Mouse (Mus musculus) forebrain, embryonic 12.5 days (tissue): ENCODE measurements around the gene Ntm. TPM values are rescaled to one million over a fixed set of nuclear protein-coding genes. Genes with fewer than 3 reads are reported as not detected.

ENCODE experiments used
- ATAC-seq: fragments of 200-750 bp; cut with Nextera tagmentation; 2 replicates; pipeline ENCODE4 v1.8.0; 2017; ENCODE audit warnings: moderate TSS enrichment; ENCODE audit not compliant: low FRiP score
- H3K27ac ChIP-seq: fragments of 300-500 bp; sonication (generic); 2 replicates; pipeline ENCODE4 v1.5.1; 2016; ENCODE audit warnings: mild to moderate bottlenecking
- H3K27me3 ChIP-seq: fragments of 300-500 bp; sonication (generic); 2 replicates; pipeline ENCODE4 v1.6.1; 2016; ENCODE audit warnings: mild to moderate bottlenecking
- H3K36me3 ChIP-seq: fragments of 300-500 bp; sonication (generic); replicated peaks from 2 replicates; pipeline ENCODE4 v1.6.1; 2016; ENCODE audit warnings: mild to moderate bottlenecking
- H3K4me1 ChIP-seq: fragments of 300-500 bp; sonication (generic); 2 replicates; pipeline ENCODE4 v1.6.1; 2016
- H3K4me2 ChIP-seq: fragments of 300-500 bp; sonication (generic); 2 replicates; pipeline ENCODE4 v1.6.1; 2016; ENCODE audit warnings: mild to moderate bottlenecking, moderate library complexity
- H3K4me3 ChIP-seq: fragments of 300-500 bp; sonication (generic); replicated peaks from 2 replicates; pipeline ENCODE4 v1.5.1; 2016; ENCODE audit warnings: mild to moderate bottlenecking
- H3K9ac ChIP-seq: fragments of 300-500 bp; sonication (generic); 2 replicates; pipeline ENCODE4 v1.6.1; 2016; ENCODE audit warnings: mild to moderate bottlenecking
- H3K9me3 ChIP-seq: fragments of 300-500 bp; sonication (generic); 2 replicates; pipeline ENCODE4 v1.6.1; 2016
- WGBS: fragments of 180-500 bp; shearing (Covaris S2); methylation state at CpG from one replicate; pipeline ENCODE4 v1.1.7; 2016; 5-methylcytosine and 5-hydroxymethylcytosine counted together
- polyA plus RNA-seq: library from polyadenylated mRNA; unstranded; fragments of >200 nt; fragmentation: Nextera tagmentation; extraction: Ambion mirVana; gene quantifications from 2 replicates; pipeline ENCODE4 v1.2.1, GENCODE M21; 2016

The Ntm gene
- polyA plus RNA-seq, 1 experiment from 2014 or later = 34.6 TPM

GRCm38 (mm10) chr9:29396101-29396500, 566.8 kb downstream of the Ntm start:
- Histone ChIP-seq H3K36me3 (no peaks in the 10 kb centered on the region), H3K27me3 (no peaks in the 10 kb centered on the region), H3K9me3 (no peaks in the 10 kb centered on the region), H3K4me1 (0 out of 2 replicates have a peak, but pooled peaks cover 3% of the 10 kb centered on the region), H3K4me2 (no peak overlapping the region), H3K9ac (no peak overlapping the region), H3K4me3 (no peak overlapping the region), H3K27ac (no peak overlapping the region)
- ATAC-seq = no peak
- 89% methylated on average over 5 of the region's 5 CpGs for WGBS

- no peak for ATAC-seq
- H3K36me3 ChIP-seq = no peaks in the 10 kb centered on the region
- H3K4me1 ChIP-seq = 0 out of 2 replicates have a peak, but pooled peaks cover 3% of the 10 kb centered on the region
- H3K9me3 ChIP-seq = no peaks in the 10 kb centered on the region
- H3K4me3 ChIP-seq = no peak overlapping the region
- no peaks in the 10 kb centered on the region for H3K27me3 ChIP-seq
- H3K9ac ChIP-seq = no peak overlapping the region
- 90% methylated on average over 4 of the region's 4 CpGs for WGBS
- H3K4me2 ChIP-seq = no peak overlapping the region
- H3K27ac ChIP-seq = no peak overlapping the region
Measured at GRCm38 (mm10) chr9:29393136-29393535, 569.8 kb downstream of the Ntm start.

- 76% methylated on average over 11 of the region's 11 CpGs for WGBS
- no peak for ATAC-seq
- no peaks in the 10 kb centered on the region for H3K27me3 ChIP-seq
- no peak overlapping the region for H3K4me2 ChIP-seq
- H3K36me3 ChIP-seq = no peaks in the 10 kb centered on the region
- H3K27ac ChIP-seq = no peak overlapping the region
- H3K9ac ChIP-seq = no peak overlapping the region
- H3K4me1 ChIP-seq = 0 out of 2 replicates have a peak, but pooled peaks cover 3% of the 10 kb centered on the region
- no peaks in the 10 kb centered on the region for H3K9me3 ChIP-seq
- H3K4me3 ChIP-seq = no peak overlapping the region
Measured at GRCm38 (mm10) chr9:29390796-29391517, 572.0 kb downstream of the Ntm start.

- ATAC-seq = no peak
- H3K27ac ChIP-seq = no peak overlapping the region
- H3K4me1 ChIP-seq = 0 out of 2 replicates have a peak, but pooled peaks cover 3% of the 10 kb centered on the region
- no peak overlapping the region for H3K4me2 ChIP-seq
- 76% methylated on average over 7 of the region's 7 CpGs for WGBS
- H3K9me3 ChIP-seq = no peaks in the 10 kb centered on the region
- no peak overlapping the region for H3K9ac ChIP-seq
- H3K4me3 ChIP-seq = no peak overlapping the region
- no peaks in the 10 kb centered on the region for H3K36me3 ChIP-seq
- no peaks in the 10 kb centered on the region for H3K27me3 ChIP-seq
Measured at GRCm38 (mm10) chr9:29389224-29389623, 573.7 kb downstream of the Ntm start.

- Histone ChIP-seq H3K4me1 (0 out of 2 replicates have a peak, but pooled peaks cover 2% of the 10 kb centered on the region), H3K4me3 (no peak overlapping the region), H3K27me3 (no peaks in the 10 kb centered on the region), H3K27ac (no peak overlapping the region), H3K9me3 (no peaks in the 10 kb centered on the region), H3K36me3 (no peaks in the 10 kb centered on the region), H3K9ac (no peak overlapping the region), H3K4me2 (no peak overlapping the region)
- WGBS = 81% methylated on average over 4 of the region's 4 CpGs
- no peak for ATAC-seq
Measured at GRCm38 (mm10) chr9:29387136-29387535, 575.8 kb downstream of the Ntm start.

GRCm38 (mm10) chr9:29377172-29378002, 585.6 kb downstream of the Ntm start:
- no peak for ATAC-seq
- Histone ChIP-seq H3K27me3 (no peaks in the 10 kb centered on the region), H3K4me1 (peaks cover 9% of the 10 kb centered on the region; the same call in 1 of the 2 replicates), H3K27ac (no peak overlapping the region), H3K9ac (no peak overlapping the region), H3K4me3 (no peak overlapping the region), H3K4me2 (no peak overlapping the region), H3K9me3 (no peaks in the 10 kb centered on the region), H3K36me3 (no peaks in the 10 kb centered on the region)
- 91% methylated on average over 12 of the region's 12 CpGs for WGBS

GRCm38 (mm10) chr9:29371341-29371740, 591.6 kb downstream of the Ntm start:
- H3K27ac ChIP-seq = no peak overlapping the region
- peaks cover 6% of the 10 kb centered on the region; the same call in 1 of the 2 replicates for H3K4me1 ChIP-seq
- no peak overlapping the region for H3K9ac ChIP-seq
- H3K4me3 ChIP-seq = no peak overlapping the region
- H3K36me3 ChIP-seq = no peaks in the 10 kb centered on the region
- ATAC-seq = no peak
- no peak overlapping the region for H3K4me2 ChIP-seq
- peaks cover 3% of the 10 kb centered on the region; the same call in 1 of the 2 replicates for H3K27me3 ChIP-seq
- 90% methylated on average over 3 of the region's 3 CpGs for WGBS
- no peaks in the 10 kb centered on the region for H3K9me3 ChIP-seq

- no peak overlapping the region for H3K9ac ChIP-seq
- H3K36me3 ChIP-seq = no peaks in the 10 kb centered on the region
- no peak overlapping the region for H3K4me2 ChIP-seq
- no peak for ATAC-seq
- H3K9me3 ChIP-seq = no peaks in the 10 kb centered on the region
- no peak overlapping the region for H3K4me3 ChIP-seq
- H3K27ac ChIP-seq = no peak overlapping the region
- peaks cover 3% of the 10 kb centered on the region; the same call in 1 of the 2 replicates for H3K27me3 ChIP-seq
- 77% methylated on average over 3 of the region's 3 CpGs for WGBS
- peaks cover 11% of the 10 kb centered on the region; the same call in 1 of the 2 replicates for H3K4me1 ChIP-seq
Measured at GRCm38 (mm10) chr9:29369621-29370020, 593.3 kb downstream of the Ntm start.

GRCm38 (mm10) chr9:29368291-29368690, 594.6 kb downstream of the Ntm start:
- Histone ChIP-seq H3K4me2 (no peak overlapping the region), H3K9me3 (no peaks in the 10 kb centered on the region)
- 69% methylated on average over 3 of the region's 3 CpGs for WGBS

GRCm38 (mm10) chr9:29357796-29358195, 605.1 kb downstream of the Ntm start:
- H3K27me3 ChIP-seq = no peaks in the 10 kb centered on the region
- H3K36me3 ChIP-seq = no peaks in the 10 kb centered on the region
- WGBS = 78% methylated on average over 4 of the region's 4 CpGs
- H3K27ac ChIP-seq = no peak overlapping the region
- H3K9me3 ChIP-seq = no peaks in the 10 kb centered on the region
- H3K4me1 ChIP-seq = no peaks in the 10 kb centered on the region
- no peak overlapping the region for H3K9ac ChIP-seq
- ATAC-seq = no peak
- no peak overlapping the region for H3K4me2 ChIP-seq
- no peak overlapping the region for H3K4me3 ChIP-seq

More at GRCm38 (mm10) chr9:29368291-29368690, 594.6 kb downstream of the Ntm start:
- H3K27me3 ChIP-seq = peaks cover 3% of the 10 kb centered on the region; the same call in 1 of the 2 replicates
- H3K9ac ChIP-seq = no peak overlapping the region
- no peaks in the 10 kb centered on the region for H3K36me3 ChIP-seq
- H3K4me3 ChIP-seq = no peak overlapping the region
- no peak overlapping the region for H3K27ac ChIP-seq
- H3K4me1 ChIP-seq = peaks cover 11% of the 10 kb centered on the region; the same call in 1 of the 2 replicates
- ATAC-seq = no peak

- ATAC-seq = no peak
- H3K36me3 ChIP-seq = no peaks in the 10 kb centered on the region
- WGBS = 93% methylated on average over 7 of the region's 7 CpGs
- H3K4me1 ChIP-seq = no peaks in the 10 kb centered on the region
- no peak overlapping the region for H3K4me3 ChIP-seq
- no peaks in the 10 kb centered on the region for H3K27me3 ChIP-seq
- no peak overlapping the region for H3K27ac ChIP-seq
- H3K9me3 ChIP-seq = no peaks in the 10 kb centered on the region
- H3K9ac ChIP-seq = no peak overlapping the region
- H3K4me2 ChIP-seq = no peak overlapping the region
Measured at GRCm38 (mm10) chr9:29342303-29342702, 620.6 kb downstream of the Ntm start.

GRCm38 (mm10) chr9:29341292-29341691, 621.6 kb downstream of the Ntm start:
- no peaks in the 10 kb centered on the region for H3K9me3 ChIP-seq
- H3K36me3 ChIP-seq = no peaks in the 10 kb centered on the region
- ATAC-seq = no peak
- no peak overlapping the region for H3K9ac ChIP-seq
- no peaks in the 10 kb centered on the region for H3K27me3 ChIP-seq
- no peaks in the 10 kb centered on the region for H3K4me1 ChIP-seq
- H3K4me3 ChIP-seq = no peak overlapping the region
- H3K4me2 ChIP-seq = no peak overlapping the region
- H3K27ac ChIP-seq = no peak overlapping the region
- WGBS = 92% methylated on average over 3 of the region's 3 CpGs
